Mouse (Mus musculus): ENCODE measurements around the gene Neurod1. TPM values are rescaled to one million over a fixed set of nuclear protein-coding genes. Genes with fewer than 3 reads are reported as not detected.

Neurod1 gene
- total RNA-seq, 1 experiment from 2014 or later = not detected

- DNase-seq = no peak
Observed at GRCm38 (mm10) chr2:79443401-79443800, 13.2 kb downstream of the Neurod1 start.

GRCm38 (mm10) chr2:79442906-79443305, 13.6 kb downstream of the Neurod1 start:
- no peak for DNase-seq

- DNase-seq = no peak
Observed at GRCm38 (mm10) chr2:79442227-79442626, 14.3 kb downstream of the Neurod1 start.

- no peak for DNase-seq
Observed at GRCm38 (mm10) chr2:79430061-79430460, 26.5 kb downstream of the Neurod1 start.

GRCm38 (mm10) chr2:79429650-79430049, 26.9 kb downstream of the Neurod1 start:
- DNase-seq = no peak

- no peak for DNase-seq
Observed at GRCm38 (mm10) chr2:79429108-79429507, 27.4 kb downstream of the Neurod1 start.

GRCm38 (mm10) chr2:79428569-79429104, 27.9 kb downstream of the Neurod1 start:
- no peak for DNase-seq

- no peak for DNase-seq
Observed at GRCm38 (mm10) chr2:79428022-79428421, 28.5 kb downstream of the Neurod1 start.

GRCm38 (mm10) chr2:79421696-79422095, 34.9 kb downstream of the Neurod1 start:
- DNase-seq = no peak

GRCm38 (mm10) chr2:79414505-79414904, 42.0 kb downstream of the Neurod1 start:
- no peak for DNase-seq

GRCm38 (mm10) chr2:79410903-79411255, 45.7 kb downstream of the Neurod1 start:
- no peak for DNase-seq

- no peak for DNase-seq
Observed at GRCm38 (mm10) chr2:79410247-79410902, 46.2 kb downstream of the Neurod1 start.

- DNase-seq = no peak
Observed at GRCm38 (mm10) chr2:79405661-79406405, 50.7 kb downstream of the Neurod1 start.

Other genes starting within 250 kb of the Neurod1 start
- gene Itga4, start 201.3 kb downstream of the Neurod1 start, total RNA-seq (2021) = 1.2 and 1.9 TPM in 2 replicates
- 1.8 and 2.1 TPM in 2 replicates for gene Cerkl, start within 50 bp of the Neurod1 start, total RNA-seq (2021)
- 45.5 and 48.2 TPM in 2 replicates for gene Itprid2, start 178.6 kb upstream of the Neurod1 start, total RNA-seq (2021)